Mouse (Mus musculus): ENCODE measurements at regions not wholly inside any gene's neighbourhood (a gene's known extent, or its start where the extent isn't known, plus 50 kb on each side); places are given as distances from the start of the nearest gene placed in this dataset.

DNA sequence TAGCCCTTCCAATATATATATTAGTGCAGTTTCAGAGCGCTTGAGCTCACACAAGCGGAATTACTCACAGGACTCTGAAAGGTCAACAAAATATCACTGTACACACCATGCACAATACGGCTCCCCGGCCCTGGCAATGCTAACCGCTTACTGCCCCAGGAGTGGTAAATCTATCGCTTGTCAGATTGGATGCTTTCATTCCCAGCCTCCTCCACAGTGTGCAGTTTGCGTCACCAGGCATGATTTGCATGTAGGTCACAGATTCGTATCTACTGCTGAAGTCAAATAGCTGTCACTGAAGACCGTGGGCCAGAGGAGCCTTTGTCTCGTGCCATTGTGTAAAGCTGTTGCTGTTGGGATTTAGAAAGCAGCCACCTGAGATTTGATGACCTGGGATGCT is 60.1 kb downstream of the Ccdc115 start:
- DNase-seq (ENCODE audit: low spot score in 2 of 2) = peak in 1 of 2 experiments; percentile 7

DNA sequence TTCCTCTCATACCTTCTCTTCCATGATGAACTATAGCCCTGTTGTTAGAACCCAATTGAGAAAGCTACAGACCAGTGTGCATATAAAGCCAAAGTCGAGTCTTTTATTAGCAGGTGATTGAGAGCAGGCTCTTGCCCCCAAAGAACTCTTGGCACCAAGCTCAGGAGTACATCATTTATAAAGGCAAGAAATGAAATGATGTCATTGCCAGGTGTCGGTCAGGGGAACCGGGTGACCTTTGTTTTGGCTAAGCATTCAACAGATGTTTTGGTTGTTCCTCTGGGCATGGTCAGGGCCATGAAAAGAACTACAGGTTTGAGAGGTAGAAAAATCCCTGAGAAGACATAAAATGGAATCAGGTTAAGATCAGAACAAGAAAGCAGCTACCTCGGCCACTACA is 61.6 kb downstream of the Ccdc115 start:
- DNase-seq (ENCODE audit: low spot score in 2 of 2) = no peak

DNA sequence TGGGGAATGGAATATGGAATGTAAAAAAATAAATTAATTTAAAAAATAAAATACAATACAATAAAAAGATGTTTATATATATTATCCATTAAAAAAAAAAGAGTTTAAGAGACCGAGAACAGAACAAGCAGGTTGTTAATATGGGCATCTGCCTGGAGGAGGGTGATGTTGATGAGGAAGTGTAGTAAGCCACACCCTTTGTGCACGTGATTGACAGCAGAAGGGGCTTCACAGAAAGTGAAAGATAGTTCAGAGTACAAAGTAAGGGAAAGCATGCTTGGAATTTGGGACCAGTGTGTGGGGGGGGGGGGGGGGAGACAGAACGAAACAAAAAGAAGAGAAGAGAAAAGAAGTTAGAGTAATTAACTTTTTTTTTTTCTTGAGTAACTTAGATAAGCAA is 64.0 kb downstream of the Ccdc115 start:
- no peak for DNase-seq (ENCODE audit: low spot score in 2 of 2)

DNA sequence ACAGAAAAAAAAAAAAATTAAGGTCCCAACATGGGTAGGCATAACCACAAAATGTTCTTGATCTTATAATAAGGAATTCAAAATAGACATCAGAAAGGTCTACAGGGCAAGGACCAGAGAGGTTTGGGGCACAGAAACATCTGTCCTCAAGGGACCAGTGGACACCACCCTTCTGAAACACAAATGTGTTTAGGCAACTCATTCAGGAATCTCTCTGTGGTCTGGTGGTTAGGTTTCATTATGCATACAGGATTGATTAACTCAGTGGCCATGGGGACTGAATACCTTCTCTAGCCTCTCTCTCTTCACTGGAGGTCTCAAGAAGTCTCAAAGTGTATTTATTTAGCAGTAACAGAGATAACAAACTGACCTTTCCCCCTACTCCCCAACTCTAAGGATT is 67.8 kb downstream of the Ccdc115 start:
- no peak for DNase-seq (ENCODE audit: low spot score in 2 of 2)

All from right cerebral cortex, postnatal 36 days (tissue).